Mouse (Mus musculus) adrenal gland, adult 8-10 months (tissue): ENCODE measurements around the gene Mpv17l2. TPM values are rescaled to one million over a fixed set of nuclear protein-coding genes. Genes with fewer than 3 reads are reported as not detected.

Source experiments
- DNase-seq: peaks from one replicate; pipeline ENCODE4 v3.0.0; 2022
- total RNA-seq, 4 experiments: library from RNA; stranded (reverse); gene quantifications; 2 replicates each; pipeline ENCODE4 v1.2.4; 2022

Gene Mpv17l2
- total RNA-seq, 4 experiments from 2014 or later: 106 to 166 (median 126) TPM

DNA sequence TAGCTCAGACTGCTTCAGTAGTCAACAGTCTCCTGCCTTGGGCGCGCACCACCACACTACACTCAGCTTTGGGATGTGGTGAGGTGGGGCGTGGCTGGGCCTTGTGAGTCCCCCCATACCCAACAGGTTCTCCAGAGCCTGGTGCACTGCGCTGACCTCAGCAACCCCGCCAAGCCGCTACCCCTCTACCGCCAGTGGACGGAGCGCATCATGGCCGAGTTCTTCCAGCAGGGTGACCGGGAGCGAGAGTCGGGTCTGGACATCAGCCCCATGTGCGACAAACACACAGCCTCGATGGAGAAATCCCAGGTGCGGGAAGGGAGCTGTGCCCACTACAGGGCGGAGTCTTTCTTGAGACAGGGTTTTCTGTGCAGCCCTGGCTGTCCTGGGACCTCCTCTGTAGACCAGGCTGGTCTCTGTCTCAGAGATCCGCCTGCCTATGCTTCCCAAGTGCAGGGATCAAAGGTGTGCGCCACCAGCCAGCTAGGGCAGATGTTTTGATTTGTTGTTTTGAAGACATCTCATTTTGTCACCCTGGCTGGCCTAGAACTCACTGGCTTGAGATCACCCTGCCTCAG is 11.6 kb downstream of the Mpv17l2 start:
- DNase-seq: no peak

DNA sequence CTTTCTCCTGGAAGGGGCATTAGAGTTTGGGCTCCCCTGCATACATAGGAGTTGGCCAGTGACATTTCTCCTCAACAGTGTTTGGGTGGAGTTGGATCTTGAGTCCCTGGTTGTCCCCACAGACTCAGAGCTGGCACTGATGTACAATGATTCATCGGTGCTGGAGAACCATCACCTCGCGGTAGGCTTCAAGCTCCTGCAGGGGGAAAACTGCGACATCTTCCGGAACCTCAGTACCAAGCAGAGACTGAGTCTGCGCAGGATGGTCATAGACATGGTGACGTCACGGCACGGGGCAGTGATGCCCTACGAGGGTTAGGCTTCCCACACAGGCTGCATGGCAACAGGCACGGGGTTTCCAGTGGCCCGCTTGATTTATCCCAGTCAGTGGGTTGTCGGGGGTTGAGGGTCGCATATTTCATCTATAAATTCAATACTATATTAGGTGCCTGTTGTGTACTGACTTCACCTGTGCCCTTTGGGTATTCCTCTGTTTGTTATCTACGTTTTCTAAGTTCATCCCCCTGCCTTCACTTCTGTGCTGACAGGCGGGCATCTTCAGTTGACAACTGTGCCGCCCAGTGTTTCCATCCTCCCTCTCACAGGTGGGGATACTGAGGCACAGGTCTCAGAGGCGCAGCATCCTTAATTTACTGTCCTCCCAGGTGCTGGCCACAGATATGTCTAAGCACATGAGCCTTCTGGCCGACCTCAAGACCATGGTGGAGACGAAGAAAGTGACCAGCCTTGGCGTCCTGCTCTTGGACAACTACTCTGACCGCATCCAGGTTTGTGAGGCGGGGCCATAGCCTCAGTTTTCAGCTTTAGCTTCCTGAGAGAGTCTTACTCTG is 12.3 kb downstream of the Mpv17l2 start:
- no peak for DNase-seq

DNA sequence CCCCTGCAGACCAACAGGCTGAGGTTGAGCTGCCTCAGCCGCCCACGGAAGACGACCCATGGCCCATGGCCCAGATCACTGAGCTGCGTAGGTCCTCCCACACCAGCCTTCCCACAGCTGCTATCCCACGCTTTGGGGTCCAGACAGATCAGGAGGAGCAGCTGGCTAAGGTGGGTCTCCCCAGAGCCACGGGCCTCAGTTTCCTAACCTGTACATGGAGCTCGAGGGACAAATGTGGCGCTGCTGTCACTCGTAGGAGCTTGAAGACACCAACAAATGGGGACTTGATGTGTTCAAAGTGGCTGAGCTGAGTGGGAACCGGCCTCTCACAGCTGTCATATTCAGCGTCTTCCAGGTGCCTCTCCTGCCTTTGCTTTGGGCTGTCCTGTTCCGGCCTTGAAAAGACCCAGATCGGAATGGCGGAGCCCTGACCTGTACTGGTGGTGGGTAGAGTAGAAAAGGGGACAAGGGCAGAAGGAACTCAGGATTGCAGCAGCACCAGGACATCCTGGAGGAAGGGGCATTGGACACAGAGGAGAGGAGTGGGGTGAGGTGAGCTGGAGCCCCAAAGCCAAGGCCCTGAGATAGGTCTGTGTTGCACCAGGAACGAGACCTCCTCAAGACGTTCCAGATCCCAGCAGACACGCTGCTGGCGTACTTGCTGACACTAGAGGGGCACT is 13.4 kb downstream of the Mpv17l2 start:
- no peak for DNase-seq

DNA sequence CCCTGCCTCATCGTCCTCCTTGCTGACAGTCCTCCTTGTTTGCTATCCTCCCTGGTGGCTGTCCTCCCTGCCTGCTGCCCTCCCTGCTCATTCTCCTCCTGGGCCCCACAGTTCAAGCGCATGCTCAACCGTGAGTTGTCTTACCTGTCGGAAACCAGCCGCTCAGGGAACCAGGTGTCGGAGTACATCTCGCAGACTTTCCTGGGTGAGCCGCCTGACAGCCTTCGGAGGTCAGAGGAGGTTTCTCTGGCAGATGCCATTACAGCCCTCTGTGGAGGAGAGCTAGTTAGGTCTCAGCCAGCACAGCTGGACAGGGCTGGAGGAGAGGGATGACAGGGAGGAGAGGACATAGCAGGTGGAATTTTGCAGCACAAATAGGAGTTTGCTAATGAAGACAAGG is 14.1 kb downstream of the Mpv17l2 start:
- no peak for DNase-seq

DNA sequence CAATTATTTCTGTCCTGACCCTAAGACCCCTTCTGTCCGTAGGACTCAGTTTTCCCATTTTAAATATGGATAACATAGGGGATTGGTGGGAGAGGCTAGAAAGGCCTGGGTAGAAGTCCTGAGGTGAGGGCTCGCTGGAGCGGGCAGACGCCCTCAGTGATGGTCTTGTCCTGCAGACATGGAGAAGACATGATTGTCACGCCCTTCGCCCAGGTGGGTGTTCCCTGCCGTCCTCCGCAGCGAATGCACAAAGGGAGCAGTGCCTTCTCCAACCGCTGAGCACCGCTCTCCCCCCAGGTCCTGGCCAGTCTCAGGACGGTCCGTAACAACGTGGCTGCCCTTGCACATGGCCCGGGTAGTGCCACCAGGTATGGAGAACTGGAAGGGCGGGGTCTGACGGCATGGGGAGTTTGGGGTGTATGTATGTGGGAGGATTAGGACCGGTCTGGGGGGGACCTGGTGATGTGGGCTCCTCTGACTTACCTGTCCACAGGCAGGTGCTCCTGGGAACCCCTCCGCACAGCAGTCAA is 15.0 kb downstream of the Mpv17l2 start:
- no peak for DNase-seq

DNA sequence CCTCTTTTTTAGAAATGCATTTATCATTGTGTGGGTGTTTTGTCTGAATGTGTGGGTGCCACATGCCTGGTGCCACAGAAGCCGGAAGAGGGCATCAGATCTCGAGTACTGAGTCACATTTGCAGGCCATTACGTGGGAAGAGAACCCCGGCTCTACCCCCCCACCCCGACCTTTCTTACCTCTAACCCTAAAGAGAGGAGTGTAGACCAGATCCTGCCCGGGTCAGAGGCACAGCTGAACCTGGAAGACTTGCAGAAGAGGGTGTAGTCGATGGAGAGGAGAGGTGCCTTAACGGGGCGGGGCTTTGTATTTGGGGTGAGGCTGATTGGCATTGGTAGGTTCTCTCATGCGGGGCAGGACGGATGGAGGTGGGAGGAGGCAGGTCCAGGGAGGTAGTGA is 15.9 kb downstream of the Mpv17l2 start:
- no peak for DNase-seq

DNA sequence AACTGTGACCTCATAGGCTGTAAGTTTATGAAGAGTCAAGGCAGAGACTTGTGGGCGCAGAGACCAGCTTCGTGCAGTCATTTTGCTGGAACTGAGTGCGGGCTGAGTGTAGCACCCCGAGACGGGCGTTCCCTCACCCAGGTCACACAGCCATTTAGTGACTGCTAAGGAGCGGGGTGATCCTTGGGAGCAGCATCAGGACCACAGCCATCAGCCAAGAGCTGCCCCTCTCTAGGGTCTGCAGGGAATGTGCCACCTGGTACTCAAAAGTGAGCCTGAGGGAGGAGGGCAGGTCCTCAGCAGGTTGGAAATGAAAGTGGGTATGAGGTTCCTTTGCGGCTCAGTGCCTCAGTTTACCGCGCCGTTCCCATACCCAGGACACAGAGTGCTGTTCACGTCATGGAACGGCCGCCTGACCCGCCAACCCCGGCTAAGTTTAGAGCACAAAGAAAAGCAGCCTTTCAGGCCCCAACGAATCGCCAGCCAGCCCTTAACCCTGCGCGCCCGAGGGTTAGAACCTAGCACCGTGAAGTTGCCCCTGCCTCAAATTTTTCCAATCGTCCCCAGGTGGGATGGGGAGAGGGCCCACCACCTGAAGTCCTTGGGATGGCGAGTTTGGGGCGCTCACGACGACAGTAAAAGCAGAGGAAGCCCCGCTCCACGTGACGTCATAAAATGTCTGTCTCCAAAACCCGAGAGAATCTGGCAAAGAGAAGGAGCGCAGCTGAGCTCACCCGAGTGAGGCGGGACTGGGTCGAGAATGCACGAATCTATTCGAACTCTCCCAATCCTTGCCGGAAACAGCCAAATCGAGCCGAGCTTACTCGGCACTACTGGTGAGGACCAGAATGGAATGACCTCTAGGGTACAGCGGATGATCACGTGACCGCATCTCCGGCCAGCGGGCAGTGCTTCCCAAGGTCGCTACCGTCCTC is 16.8 kb downstream of the Mpv17l2 start:
- DNase-seq: peak; percentile 67

DNA sequence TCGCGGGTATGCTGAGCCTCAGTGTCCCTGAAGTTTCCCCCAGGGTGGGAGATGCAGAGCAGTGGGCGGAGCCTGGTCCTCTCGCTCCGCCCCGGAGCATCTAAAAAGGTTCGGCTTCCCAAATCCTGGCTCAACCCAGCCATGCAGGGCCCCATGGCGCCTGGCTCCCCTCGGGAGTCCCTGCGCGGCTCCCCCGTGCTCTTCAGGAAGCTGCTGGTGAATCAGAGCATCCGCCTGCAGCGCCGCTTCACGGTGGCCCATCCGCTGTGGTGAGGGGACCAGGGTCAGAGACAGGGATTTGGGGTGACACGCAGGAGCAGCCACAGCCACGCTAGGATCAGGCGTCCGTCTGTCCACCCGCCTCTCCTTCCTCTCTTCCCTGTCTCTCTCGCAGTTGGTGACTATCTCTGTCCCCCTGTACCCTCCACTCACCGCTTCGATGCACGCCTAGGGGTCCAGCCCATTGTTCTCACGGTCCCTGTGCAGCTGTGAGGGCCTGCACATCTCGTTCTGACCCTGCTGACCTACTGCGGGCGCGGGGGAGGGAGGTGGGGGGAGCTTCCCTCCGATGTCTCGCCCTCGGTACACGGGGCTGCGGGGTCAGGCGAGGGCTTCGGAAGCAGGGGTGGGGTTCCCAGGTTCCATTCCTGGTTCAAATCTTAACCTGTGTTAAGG is 17.6 kb downstream of the Mpv17l2 start:
- no peak for DNase-seq

DNA sequence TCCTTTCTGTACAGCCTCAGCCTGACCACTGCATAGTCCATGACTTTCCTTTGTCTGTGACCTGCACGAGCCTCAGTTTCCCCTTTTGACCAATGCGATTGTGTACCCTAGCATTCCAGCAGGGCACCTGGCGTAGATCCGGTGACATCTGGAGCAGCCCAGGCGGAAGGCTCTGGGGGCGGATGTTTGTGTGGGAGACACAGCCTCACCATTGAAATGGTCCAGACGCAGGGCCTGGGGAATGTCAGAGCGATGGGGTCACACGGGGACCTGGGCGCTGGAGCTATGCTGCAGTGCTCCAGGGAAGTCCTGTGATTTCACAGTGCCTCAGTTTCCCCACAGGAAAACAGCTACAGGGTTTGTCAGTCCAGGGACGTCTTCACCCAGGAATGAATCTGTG is 18.6 kb downstream of the Mpv17l2 start:
- no peak for DNase-seq

DNA sequence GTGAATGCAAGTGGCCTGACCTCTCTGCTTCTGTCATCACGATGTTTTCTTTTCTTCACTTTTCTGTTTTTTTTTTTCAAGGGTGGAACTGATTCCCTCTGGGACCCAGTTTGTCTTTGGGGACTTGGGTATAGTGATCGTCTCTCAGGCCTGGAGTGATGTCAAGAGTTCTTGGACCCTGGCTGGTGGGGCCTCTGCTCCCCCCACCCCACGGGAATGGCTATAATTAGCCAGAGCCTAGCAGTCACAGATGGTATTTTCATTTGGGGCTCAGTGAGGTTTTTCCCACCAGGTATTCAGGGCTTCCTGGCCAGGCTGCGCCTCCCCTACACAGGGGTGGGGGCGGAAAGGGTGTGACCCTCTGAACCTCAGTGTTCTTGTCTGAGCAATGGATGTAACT is 19.1 kb downstream of the Mpv17l2 start:
- no peak for DNase-seq

DNA sequence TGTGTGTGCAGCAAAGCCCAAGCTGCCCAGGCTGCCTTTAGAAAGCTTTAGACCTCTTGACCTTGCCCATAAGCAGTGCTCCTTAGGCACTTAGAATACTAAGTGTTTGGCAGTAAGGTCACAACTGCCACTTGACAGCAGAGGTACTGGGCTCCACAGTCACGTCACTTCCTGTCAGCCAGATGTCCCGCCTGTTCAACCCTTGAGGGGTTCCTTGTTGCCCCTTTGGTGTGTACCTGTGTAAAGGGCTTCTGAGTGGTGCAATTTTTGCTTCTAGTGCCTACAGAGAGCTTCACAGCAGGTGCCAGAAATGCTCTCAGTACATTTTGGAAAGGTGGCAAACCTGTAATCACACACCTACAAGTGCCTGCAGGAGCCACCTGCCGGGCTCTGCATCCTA is 22.5 kb downstream of the Mpv17l2 start:
- DNase-seq: no peak

DNA sequence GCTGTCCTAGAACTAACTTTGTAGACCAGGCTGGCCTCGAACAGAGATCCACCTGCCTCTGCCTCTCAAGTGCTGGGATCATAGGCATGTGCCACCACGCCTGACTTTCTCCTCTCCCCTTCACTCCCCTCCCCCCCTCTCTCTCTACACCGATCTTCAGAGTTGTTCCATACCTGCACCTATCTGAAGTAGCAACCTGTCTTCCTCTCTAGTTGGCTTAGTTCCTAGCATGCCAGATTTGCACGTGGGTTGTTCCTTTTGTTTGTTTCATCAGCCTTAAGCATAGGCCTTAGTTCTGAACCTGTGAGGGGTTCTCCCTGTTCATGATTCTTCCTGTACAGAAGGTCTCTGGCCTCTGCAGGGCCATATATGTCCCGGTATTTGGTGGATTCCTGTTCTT is 23.0 kb downstream of the Mpv17l2 start:
- no peak for DNase-seq

DNA sequence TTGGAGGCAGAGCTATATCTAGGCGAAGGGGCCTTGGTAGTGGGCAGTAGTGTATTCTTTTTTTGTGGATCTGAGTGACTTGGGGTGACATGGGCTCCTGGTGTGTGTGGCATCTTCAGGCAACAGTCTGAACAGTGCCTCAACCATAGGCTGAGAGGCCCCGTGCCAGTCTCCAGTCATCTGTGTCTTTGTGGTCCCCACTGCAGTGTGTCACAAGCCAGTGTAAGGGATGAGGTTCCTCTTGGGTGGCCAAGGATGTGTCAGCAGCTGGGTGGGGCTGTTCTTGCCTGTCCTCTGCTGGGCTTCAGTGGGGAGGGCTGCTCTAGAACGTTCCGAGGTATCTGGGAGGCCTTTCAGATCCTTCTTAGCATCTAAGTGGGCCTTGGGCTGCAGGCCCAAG is 29.8 kb downstream of the Mpv17l2 start:
- DNase-seq: no peak

DNA sequence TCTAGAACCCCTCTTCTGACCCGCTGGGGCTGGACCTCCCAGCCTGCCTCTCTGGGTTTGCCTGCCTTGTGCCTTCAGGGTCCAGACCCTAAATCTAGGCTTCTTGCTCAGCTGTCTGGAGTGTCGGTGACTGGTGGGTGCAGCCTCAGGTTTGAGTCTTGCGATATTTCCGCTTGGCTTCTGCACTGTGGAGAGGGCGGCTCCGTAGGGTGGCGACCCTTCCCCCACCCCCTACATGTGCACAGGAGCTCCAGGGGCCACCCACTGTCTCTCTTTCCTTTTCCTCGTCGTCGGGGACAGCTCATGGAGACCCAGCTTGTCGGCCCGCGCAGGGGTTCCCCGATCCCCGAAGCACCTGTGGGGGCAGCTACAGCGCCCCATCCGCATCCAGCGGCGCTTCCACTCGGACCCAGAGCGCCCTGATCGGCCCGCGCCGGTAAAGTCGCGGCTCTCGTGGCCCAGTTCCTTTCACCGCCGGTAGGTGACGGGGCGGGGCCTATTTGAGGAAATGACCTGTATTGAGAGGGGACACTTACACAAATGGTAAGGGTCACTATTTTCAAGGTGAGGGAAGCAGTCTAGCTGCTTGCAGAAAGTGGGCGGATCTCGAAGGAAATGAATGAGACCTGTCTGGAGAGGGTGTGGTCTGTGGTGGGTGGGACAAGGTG is 30.8 kb downstream of the Mpv17l2 start:
- no peak for DNase-seq

DNA sequence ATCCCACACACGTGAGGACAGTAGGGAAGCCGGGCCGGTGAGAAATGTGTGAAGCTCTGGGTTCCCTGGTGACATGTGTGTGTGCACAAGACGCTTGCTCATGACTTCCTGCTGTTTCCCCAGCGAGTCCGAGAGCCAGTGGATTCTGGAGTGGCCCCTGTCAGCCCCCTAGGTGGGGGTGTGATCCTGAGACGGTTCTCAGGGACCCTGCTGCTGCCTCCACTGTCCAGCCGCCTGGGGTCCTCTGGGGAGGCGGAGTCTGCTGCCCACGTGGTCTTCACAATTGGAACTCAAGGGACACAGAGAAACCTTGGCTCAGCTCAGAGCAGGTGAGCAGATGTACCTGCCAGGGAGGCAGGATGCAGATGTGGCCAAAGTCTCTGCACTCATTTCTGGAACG is 34.0 kb downstream of the Mpv17l2 start:
- no peak for DNase-seq

DNA sequence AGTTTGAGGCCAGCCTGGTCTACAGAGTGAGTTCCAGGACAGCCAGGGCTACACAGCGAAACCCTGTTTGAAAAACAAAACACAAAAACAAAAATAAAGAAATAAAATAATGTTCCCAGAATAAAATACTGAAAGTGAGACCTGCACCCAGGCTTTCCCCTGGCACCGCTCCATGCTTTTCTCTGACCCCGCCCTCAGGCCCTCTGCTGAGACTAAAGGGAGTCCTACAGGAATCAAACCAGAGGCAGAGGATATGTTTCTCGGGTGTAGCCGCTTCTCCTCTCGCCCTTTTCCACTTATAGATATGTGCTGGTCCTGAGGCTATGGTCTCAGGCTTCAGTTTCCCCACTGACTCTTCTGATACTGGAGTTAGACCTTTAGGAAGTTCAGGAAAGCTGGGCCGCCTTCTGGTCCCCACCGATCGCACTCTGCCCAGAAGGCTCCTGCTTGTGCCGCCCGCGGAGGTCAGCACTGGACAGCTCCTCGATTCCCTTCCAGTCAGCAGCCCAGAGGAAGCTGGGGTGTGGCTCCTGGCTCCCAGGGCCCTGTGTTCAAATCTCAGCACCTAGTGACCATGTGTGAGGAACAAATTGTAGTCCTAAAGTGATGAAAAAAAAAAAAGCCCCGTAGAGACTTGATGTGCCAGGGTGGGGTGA is 34.8 kb downstream of the Mpv17l2 start:
- no peak for DNase-seq

DNA sequence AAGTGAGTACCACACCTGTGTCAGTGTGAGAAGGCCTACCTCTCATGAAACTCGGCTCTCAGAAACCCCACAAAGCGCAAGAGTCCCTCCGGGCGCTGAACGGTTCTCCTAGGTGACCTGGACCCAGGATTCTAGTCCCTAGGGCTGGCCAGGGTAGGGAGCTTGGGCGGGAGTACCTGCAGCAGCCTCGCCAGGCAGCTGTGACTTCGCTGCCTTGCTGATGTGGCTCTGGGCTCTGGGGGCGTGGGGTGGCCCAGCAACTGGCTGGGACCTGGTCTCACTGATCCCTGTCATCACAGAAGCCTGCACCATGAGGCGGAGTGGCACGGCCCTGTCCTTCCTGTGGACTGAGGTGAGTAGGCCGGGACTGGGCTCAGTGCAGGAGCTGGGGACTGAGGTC is 36.5 kb downstream of the Mpv17l2 start:
- DNase-seq: no peak

DNA sequence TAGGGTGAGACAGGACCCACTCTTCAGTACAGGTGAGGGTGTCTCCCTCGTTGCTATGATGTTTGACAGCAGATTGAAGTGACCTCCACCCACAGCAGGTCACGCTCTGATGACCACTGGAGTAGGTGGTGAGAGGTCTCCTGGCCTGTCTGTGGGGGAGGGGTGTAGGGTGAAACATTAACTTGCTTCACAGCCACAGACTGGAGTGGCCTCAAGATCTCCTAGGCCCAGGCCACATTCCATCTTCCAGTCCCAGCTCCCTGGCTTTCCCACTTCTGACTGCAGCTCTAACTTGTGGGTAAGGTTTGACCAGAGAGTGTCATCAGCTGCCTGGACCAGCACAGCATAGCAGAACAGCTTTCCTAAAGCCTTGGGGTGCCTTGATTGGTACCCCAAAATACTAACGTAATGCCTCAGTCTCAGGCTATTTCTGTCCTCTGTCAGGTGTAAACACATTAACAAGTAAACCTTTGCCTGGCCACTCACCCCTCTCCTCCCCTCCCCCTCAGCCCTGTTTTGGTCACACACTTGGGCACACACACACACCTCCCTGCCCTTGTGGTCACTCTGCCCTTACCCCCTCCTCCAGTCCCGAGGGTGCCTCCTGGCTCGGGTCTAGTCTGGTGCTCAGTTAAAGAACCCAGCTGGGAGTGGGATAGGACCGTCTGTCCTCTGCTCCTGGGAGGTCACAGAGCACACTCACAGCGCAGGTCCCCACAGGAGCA is 37.1 kb downstream of the Mpv17l2 start, which contains the start of gene Pde4c:
TSS of gene Pde4c (plus strand) at position 235 of the 725 bp plus-strand sequence.
- no peak for DNase-seq

DNA sequence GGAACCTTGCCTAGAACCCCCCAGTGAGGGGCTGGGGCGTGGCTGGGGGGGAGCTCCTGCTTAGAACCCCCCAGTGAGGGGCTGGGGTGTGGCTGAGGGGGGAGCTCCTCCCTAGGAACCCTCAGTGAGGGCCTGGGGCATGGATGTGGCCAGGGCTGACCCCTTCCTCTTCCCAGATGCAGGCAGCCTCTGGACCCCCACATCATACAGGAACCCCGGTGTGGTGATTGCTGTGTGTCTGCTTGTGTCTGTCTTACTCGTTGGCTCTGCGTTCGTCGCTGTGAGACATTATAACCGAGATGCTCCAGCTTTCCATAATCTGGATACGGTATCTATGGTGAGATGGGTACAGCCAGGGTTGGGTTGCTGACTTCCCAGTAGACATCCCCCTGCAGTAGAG is 39.1 kb downstream of the Mpv17l2 start:
- no peak for DNase-seq

DNA sequence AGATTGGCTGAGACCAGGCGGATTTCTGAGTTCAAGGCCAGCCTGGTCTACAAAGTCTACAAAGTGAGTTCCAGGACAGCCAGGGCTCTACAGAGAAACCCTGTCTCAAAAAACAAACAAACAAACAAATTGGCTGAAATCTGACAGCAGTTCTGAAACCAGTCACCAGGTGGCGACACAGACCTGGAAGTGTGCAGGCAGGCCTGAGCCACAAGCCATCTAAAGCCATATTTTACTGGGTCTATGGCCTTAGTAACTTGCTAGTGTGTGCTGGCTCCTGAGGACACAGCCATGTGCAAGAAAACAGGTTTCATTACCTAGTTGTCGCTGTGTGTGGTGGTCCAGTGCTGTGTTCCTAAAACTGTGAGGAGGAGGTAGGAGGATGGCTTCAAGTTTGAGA is 40.0 kb downstream of the Mpv17l2 start:
- DNase-seq: no peak
